Mouse (Mus musculus) Patski (cell line): ENCODE measurements at regions not wholly inside any gene's neighbourhood (a gene's known extent, or its start where the extent isn't known, plus 50 kb on each side); places are given as distances from the start of the nearest gene placed in this dataset.

ENCODE experiments used
- ATAC-seq: fragments of 100-300 bp; one replicate; pipeline ENCODE4 v1.8.0; 2021
- CTCF ChIA-PET: fragments of 350-600 bp; sonication (Branson Sonifier 250); formaldehyde crosslinking; loops from one replicate; lab custom pipeline; 2022; ENCODE audit warnings: inconsistent platforms; lab: Charles Lee
- POLR2A ChIA-PET: fragments of 350-600 bp; sonication (Branson Sonifier 250); formaldehyde crosslinking; loops from one replicate; lab custom pipeline; 2022; ENCODE audit warnings: antibody characterized with exemption, inconsistent platforms; lab: Charles Lee
- DNase-seq: peaks from one replicate; pipeline ENCODE4 v3.0.0-alpha.2; 2011; ENCODE audit warnings: low read depth, low spot score
- H3K27me3 ChIP-seq: fragments of 371-371 bp; one replicate; pipeline ENCODE4 v1.5.1; 2021
- CTCF ChIP-seq: fragments of 100-300 bp; IDR thresholded peaks from one replicate; pipeline ENCODE4 v1.5.1; 2021
- in situ Hi-C: fragments of 300-500 bp; cut with MboI; formaldehyde crosslinking; loops from 3 replicates; pipeline ENCODE4 v1.11.1; 2018; ENCODE audit warnings: low pct_unique_long_range_greater_than_20kb, mixed read lengths

DNA sequence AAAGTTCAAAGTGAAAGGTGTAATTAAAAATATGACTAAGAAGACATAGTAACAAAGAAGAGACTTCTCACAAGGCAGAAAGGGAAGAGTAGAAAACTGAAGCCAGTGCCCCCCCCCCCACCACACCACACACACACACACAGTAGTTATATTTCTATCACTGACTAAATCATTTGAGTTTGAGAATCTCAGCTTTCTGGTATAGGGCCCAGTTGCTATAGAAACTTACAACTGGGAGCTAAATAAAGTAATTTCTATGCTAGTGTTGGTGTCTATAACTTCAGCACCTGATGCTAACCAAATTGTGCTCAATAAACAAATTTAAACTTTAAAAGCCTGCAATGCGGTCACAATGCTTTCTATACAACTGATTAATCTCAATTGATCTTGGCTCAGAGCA is 153.4 kb upstream of the Speer2 start:
- in situ Hi-C loops: no loop called here
- no peak for TF ChIP-seq CTCF
- no peak for ATAC-seq
- ChIA-PET CTCF (no interaction called here), POLR2A (no interaction called here)
- H3K27me3 ChIP-seq: peaks cover 4% of the 10 kb centered on the region
- DNase-seq: no peak

DNA sequence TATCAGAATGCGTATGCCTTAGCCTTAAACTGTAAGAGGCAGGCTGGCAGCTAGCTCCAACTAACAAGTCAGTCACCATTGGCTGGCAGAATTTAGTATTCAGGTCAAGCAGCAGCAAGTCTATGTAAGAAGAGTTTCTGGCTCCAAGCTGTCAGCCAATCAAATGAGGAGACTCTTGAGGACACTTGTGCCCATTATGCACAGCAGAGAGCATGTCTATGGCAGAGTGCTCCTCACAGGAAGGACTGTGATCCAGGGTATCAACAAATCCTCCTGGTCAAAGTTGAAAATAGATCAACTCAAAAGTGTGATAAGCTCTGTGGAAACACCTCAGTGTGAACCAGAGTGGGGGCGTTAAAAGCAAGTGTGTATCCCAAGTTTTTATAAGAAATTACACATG is 156.0 kb upstream of the Speer2 start:
- in situ Hi-C loops: no loop called here
- CTCF ChIA-PET: no interaction called here
- ATAC-seq (no peak), DNase-seq (no peak)
- TF ChIP-seq CTCF: no peak
- peaks cover 4% of the 10 kb centered on the region for H3K27me3 ChIP-seq
- POLR2A ChIA-PET: interaction anchor here (0.7 kb wide), 1 partner anchor 1236 kb away, joined by 3 read pairs; no protein-coding TSS in a partner anchor

DNA sequence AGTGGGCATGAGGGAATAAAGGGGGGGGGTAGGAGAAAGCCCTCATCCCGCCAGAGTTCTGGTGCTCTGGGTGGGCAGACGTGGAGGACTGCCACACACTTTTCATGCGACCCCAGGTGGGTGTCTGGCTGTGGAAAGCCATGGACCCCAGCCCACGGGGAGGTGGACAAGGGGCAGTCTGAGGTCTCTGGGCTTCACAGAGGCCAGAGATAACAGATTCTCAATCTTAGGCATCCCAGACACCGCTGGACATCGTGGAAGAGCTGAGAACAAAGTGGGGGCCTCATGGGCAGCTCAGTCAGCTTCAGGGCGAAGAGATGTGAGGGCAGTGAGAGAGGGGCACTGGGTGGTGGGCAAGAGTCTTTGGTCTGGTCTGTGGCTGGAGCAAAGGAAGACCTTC is 157.9 kb upstream of the Speer2 start:
- TF ChIP-seq CTCF: no peak
- ChIA-PET POLR2A (no interaction called here), CTCF (no interaction called here)
- in situ Hi-C loops: no loop called here
- H3K27me3 ChIP-seq: peaks cover 8% of the 10 kb centered on the region
- ATAC-seq: no peak
- DNase-seq: no peak

DNA sequence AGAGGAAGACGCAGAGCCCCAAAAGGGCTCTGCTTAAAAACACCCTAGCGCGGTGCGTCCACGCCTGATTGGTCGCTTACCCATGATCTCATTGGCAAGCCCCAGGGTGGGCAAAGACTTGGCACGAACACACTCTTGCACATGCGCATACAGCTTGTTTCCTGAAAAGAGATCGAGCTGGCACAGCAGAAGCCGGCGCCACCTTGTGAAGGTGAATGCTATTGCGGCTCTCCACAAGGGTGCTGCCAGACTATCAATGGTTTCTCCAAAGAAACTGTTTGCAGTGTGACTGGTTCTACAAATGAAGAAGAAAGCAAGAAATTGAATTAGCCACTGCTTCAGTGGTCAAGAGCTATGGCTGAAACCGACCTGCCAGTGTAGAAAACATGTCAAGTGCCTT is 165.1 kb upstream of the Speer2 start:
- CTCF ChIA-PET: no interaction called here
- ATAC-seq: no peak
- POLR2A ChIA-PET: no interaction called here
- in situ Hi-C loops: no loop called here
- TF ChIP-seq CTCF: peak; percentile 17
- DNase-seq: no peak
- H3K27me3 ChIP-seq: peaks cover 14% of the 10 kb centered on the region

DNA sequence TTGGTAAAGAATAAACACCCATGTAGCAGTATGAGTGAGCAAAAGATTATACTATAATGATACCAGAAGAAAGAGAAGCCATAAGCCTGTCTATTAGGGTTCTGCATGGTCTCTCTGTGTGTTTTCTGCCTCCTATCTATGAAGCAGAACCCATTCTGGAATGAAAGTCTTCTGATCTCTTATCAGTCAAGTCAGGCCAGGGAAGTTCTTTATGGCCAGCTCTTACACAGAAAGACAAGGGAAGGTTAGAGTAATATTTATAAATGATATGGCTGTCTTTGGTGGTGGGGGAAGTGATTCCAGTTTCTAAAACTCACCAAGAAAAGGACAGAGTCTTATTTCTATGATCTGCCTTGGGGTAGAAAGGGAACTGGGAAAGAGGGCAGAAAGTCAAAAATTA is 182.0 kb upstream of the Speer2 start:
- no peak for TF ChIP-seq CTCF
- H3K27me3 ChIP-seq: peaks cover 48% of the 10 kb centered on the region
- in situ Hi-C loops: no loop called here
- ATAC-seq: no peak
- no peak for DNase-seq
- ChIA-PET CTCF (no interaction called here), POLR2A (no interaction called here)

DNA sequence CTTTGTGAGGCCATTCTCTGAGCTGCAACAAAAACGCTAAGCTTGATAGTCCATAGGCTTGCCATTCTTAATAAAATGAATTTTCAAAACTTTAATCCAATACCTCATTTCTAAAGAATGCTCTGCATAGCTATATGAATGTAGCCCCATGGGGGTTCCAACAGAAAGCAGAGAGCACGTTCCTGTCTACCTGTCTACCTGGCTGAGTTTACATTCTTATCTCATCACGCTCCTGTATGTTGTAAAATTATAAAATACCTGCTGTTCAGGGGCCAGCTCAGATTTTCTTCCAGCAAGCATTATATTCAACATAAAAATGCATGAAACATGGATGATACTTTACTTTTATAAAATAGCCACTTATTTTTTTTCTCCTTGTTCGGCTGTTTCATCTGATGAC is 182.5 kb upstream of the Speer2 start:
- ChIA-PET POLR2A (no interaction called here), CTCF (no interaction called here)
- H3K27me3 ChIP-seq: peaks cover 48% of the 10 kb centered on the region
- no peak for TF ChIP-seq CTCF
- ATAC-seq (no peak), DNase-seq (no peak)
- in situ Hi-C loops: no loop called here

DNA sequence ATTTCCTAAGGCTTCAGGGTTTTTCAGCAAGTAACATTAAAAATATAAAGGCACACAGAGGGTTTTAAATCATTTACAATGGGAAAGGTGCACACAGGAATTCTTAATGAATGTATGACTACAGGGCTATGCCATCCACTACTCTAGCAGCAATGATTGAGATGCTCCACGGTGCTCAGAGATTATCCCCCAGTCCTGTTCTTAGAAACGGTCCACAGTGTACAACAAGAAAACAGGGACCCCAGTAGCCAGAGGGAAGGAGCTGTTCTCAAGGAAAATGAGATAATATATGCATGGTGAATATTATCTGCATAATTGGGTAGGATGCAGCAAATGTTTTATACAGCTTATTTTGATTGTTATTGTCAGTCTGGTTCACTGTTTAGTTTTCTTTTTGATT is 186.3 kb upstream of the Speer2 start:
- in situ Hi-C loops: no loop called here
- no peak for TF ChIP-seq CTCF
- H3K27me3 ChIP-seq: peaks cover 29% of the 10 kb centered on the region
- ATAC-seq: no peak
- ChIA-PET POLR2A (no interaction called here), CTCF (no interaction called here)
- no peak for DNase-seq

DNA sequence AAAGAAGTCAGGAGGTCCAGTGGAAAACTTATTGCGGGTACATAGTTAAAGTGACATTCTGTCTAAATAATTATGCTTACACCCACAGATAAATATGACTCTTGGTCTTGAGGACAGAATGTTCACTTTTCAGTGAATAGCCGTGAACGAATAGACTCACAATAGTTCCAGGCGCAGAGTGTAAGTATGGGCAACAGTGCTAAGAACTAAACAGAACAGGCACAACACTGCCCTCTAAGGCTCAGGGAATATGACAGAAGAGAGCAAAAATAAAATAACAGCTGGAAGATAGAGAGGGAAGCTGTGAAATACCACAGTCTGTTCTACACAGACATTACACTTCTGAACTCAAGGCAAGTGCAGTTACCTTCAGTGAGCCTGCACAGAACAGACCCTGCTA is 207.9 kb upstream of the Speer2 start:
- peaks cover 4% of the 10 kb centered on the region for H3K27me3 ChIP-seq
- ChIA-PET CTCF (no interaction called here), POLR2A (no interaction called here)
- in situ Hi-C loops: no loop called here
- no peak for ATAC-seq
- DNase-seq: no peak
- TF ChIP-seq CTCF: no peak

DNA sequence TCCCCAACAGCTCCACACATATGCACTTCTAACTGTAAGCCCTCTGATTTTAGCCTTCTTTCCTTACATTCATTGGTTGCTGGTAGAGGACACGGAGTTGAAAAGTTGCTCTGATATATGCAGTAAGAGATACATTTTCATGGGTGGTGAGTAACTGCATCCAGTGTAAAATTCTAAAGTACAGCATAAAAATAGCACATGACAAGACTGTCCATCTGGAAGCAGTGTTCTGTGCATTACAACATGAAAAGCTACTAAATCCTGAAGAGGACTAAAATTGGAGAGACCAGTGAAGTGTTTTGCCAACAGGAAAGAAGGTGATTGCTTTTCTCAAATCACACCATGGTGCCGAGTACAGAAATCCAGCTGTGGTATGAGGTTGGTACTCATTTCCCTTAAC is 210.2 kb upstream of the Speer2 start:
- ChIA-PET POLR2A (no interaction called here), CTCF (no interaction called here)
- TF ChIP-seq CTCF: no peak
- DNase-seq (no peak), ATAC-seq (no peak)
- in situ Hi-C loops: no loop called here
- H3K27me3 ChIP-seq: peaks cover 7% of the 10 kb centered on the region

DNA sequence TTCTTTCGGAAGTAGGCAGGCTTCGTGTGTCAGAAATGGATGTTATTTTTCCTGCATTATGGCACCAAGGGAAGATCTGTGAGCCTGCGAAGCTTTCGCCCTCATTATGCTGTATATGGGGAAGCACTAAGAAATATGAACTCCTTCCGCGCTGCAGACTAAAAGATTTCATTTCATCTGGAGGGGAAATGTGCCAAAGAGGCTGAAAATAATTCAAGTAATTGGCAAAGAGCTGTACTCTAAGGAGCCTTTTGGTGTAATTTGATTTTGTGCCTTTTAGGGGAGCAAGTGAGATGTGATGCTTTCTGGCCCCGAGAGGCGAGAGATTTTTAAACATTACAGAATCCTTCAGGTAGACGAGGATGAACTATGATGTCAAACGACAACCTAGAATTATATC is 216.0 kb upstream of the Speer2 start:
- no peak for TF ChIP-seq CTCF
- in situ Hi-C loops: no loop called here

DNA sequence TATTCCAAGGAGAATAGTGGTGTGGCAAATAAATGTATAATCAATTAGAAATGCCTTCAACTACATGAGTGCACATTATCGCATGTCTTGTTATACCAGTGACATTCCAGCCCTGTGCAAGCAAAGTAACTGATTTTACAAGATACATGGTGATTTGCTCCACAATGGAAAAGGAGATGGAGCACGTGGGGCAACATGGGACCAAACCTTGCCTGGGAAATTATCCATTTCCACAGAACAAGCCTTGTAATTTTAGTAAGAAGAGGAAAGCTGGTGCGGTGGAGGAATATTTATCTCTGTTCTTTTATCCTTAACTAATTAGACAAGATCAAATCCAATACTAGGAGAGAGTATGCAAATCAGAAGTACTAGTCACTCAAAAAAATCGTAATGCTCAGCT is 222.5 kb upstream of the Gbe1 start:
- TF ChIP-seq CTCF: no peak
- no peak for DNase-seq
- POLR2A ChIA-PET: no interaction called here
- peaks cover 42% of the 10 kb centered on the region for H3K27me3 ChIP-seq
- in situ Hi-C loops: no loop called here
- ATAC-seq: no peak
- CTCF ChIA-PET: interaction anchor here (1.1 kb wide), 1 partner anchor 170 kb away, joined by 3 read pairs; no protein-coding TSS in a partner anchor

More for the DNA sequence above, 216.0 kb upstream of the Speer2 start:
- H3K27me3 ChIP-seq: peaks cover 44% of the 10 kb centered on the region
- ATAC-seq: no peak
- ChIA-PET CTCF (no interaction called here), POLR2A (no interaction called here)
- DNase-seq: no peak

DNA sequence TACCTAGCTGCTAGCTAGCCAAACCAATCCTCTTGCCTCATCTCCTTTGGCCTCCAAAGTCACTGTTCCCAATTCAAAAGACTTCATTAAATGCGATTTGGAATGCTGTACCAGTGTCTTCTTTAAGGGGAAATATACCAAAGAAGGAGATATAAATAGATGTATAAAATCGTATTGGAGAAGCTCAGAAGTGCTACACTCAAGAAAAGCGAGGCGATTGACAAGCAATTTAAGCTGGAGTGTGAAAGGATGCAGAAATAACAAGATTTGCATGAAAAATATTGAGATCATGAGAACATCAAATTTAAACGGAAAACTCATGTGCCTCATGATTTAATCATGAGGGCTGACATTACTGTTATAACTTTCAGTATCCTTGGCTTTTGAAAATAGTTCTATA is 221.8 kb upstream of the Gbe1 start:
- CTCF ChIA-PET: interaction anchor here (1.1 kb wide), 1 partner anchor 170 kb away, joined by 3 read pairs; no protein-coding TSS in a partner anchor
- peaks cover 49% of the 10 kb centered on the region for H3K27me3 ChIP-seq
- POLR2A ChIA-PET: no interaction called here
- in situ Hi-C loops: no loop called here
- ATAC-seq: no peak
- DNase-seq: no peak
- TF ChIP-seq CTCF: no peak
